Mouse (Mus musculus) hindbrain, embryonic 13.5 days (tissue): ENCODE results near the gene Agap1. TPM values are rescaled to one million over a fixed set of nuclear protein-coding genes. Genes with fewer than 3 reads are reported as not detected.

Experiments used
- ATAC-seq: fragments of 200-750 bp; cut with Nextera tagmentation; 2 replicates; pipeline ENCODE4 v1.8.0; 2017; ENCODE audit warnings: moderate TSS enrichment; ENCODE audit not compliant: low FRiP score
- H3K27ac ChIP-seq: fragments of 300-500 bp; sonication (generic); 2 replicates; pipeline ENCODE4 v1.5.1; 2015; ENCODE audit warnings: inconsistent platforms, mild to moderate bottlenecking, moderate library complexity
- H3K27me3 ChIP-seq: fragments of 300-500 bp; sonication (generic); 2 replicates; pipeline ENCODE4 v1.6.1; 2015; ENCODE audit warnings: mild to moderate bottlenecking, inconsistent platforms
- H3K36me3 ChIP-seq: fragments of 300-500 bp; sonication (generic); 2 replicates; pipeline ENCODE4 v1.6.1; 2015; ENCODE audit warnings: mild to moderate bottlenecking, inconsistent platforms
- H3K4me1 ChIP-seq: fragments of 300-500 bp; sonication (generic); replicated peaks from 2 replicates; pipeline ENCODE4 v1.6.1; 2015; ENCODE audit warnings: inconsistent platforms
- H3K4me2 ChIP-seq: fragments of 300-500 bp; sonication (generic); 2 replicates; pipeline ENCODE4 v1.6.1; 2015; ENCODE audit warnings: inconsistent platforms, mild to moderate bottlenecking, moderate library complexity
- H3K4me3 ChIP-seq: fragments of 300-500 bp; sonication (generic); 2 replicates; pipeline ENCODE4 v1.5.1; 2015; ENCODE audit warnings: mild to moderate bottlenecking, inconsistent platforms
- H3K9ac ChIP-seq: fragments of 300-500 bp; sonication (generic); 2 replicates; pipeline ENCODE4 v1.6.1; 2015; ENCODE audit warnings: mild to moderate bottlenecking, inconsistent platforms
- H3K9me3 ChIP-seq: fragments of 300-500 bp; sonication (generic); 2 replicates; pipeline ENCODE4 v1.6.1; 2016; ENCODE audit warnings: inconsistent platforms
- WGBS: fragments of 180-500 bp; shearing (Covaris S2); methylation state at CpG from one replicate; pipeline ENCODE4 v1.1.7; 2015; 5-methylcytosine and 5-hydroxymethylcytosine counted together
- polyA plus RNA-seq: library from polyadenylated mRNA; unstranded; fragments of >200 nt; fragmentation: Nextera tagmentation; extraction: Ambion mirVana; gene quantifications from 2 replicates; pipeline ENCODE4 v1.2.1, GENCODE M21; 2015

Agap1 gene
- polyA plus RNA-seq, 1 experiment from 2014 or later = 51.3 TPM

DNA sequence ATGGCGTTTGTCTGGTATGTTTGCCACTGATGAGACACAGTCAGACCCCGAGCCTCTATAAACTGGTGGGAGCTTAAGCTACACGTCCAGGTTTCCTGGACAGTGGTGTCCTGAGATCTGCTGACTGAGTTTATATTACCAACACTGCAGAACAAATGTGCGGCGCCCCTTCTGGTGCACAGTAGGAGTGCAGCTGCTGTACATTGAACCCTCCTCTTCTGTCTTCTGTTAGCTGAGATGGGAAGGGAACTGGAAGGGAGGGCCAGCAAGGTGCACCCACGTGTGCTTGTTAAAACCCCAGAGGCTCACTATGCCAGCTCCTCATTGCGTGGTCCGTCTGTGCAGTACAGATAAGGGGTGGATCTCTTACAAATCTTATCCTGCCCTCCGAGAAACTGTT is 389.5 kb downstream of the Agap1 start:
- no peaks in the 10 kb centered on the region for H3K9me3 ChIP-seq
- peaks cover 36% of the 10 kb centered on the region for H3K27me3 ChIP-seq
- no peak overlapping the region for H3K9ac ChIP-seq
- peaks cover 46% of the 10 kb centered on the region for H3K36me3 ChIP-seq
- ATAC-seq = no peak
- H3K4me3 ChIP-seq = no peak overlapping the region
- 73% methylated on average over 9 of the region's 9 CpGs for WGBS
- no peak overlapping the region for H3K4me2 ChIP-seq
- peaks cover 43% of the 10 kb centered on the region for H3K4me1 ChIP-seq
- no peak overlapping the region for H3K27ac ChIP-seq

- Histone ChIP-seq H3K4me3 (no peak overlapping the region), H3K4me1 (peaks cover 57% of the 10 kb centered on the region), H3K4me2 (no peak overlapping the region), H3K27ac (no peak overlapping the region), H3K9ac (no peak overlapping the region), H3K9me3 (no peaks in the 10 kb centered on the region), H3K27me3 (peaks cover 36% of the 10 kb centered on the region), H3K36me3 (peaks cover 32% of the 10 kb centered on the region)
- WGBS = 76% methylated on average over 4 of the region's 4 CpGs
- ATAC-seq = no peak
Measured at GRCm38 (mm10) chr1:89845487-89845886, 390.9 kb downstream of the Agap1 start.

GRCm38 (mm10) chr1:89846148-89846547 is 391.5 kb downstream of the Agap1 start:
- Histone ChIP-seq H3K4me1 (peaks cover 58% of the 10 kb centered on the region), H3K9ac (no peak overlapping the region), H3K4me3 (no peak overlapping the region), H3K9me3 (no peaks in the 10 kb centered on the region), H3K27ac (peak overlapping the region; percentile 55; the same call in 1 of the 2 replicates), H3K36me3 (peaks cover 25% of the 10 kb centered on the region), H3K27me3 (peaks cover 41% of the 10 kb centered on the region), H3K4me2 (no peak overlapping the region)
- no peak for ATAC-seq
- WGBS = 33% methylated on average over 9 of the region's 9 CpGs

GRCm38 (mm10) chr1:89848356-89849039 is 393.9 kb downstream of the Agap1 start:
- H3K4me3 ChIP-seq = no peak overlapping the region
- 0 out of 2 replicates have a peak overlapping the region, but pooled peaks have one; percentile 42 for H3K27ac ChIP-seq
- WGBS = 22% methylated on average over 17 of the region's 17 CpGs
- peaks cover 58% of the 10 kb centered on the region for H3K4me1 ChIP-seq
- peaks cover 34% of the 10 kb centered on the region for H3K27me3 ChIP-seq
- H3K36me3 ChIP-seq = peaks cover 16% of the 10 kb centered on the region
- peak overlapping the region; percentile 26; the same call in 1 of the 2 replicates for H3K4me2 ChIP-seq
- H3K9me3 ChIP-seq = no peaks in the 10 kb centered on the region
- no peak overlapping the region for H3K9ac ChIP-seq
- ATAC-seq = peak; percentile 59

- 0 out of 2 replicates have a peak overlapping the region, but pooled peaks have one; percentile 26 for H3K4me2 ChIP-seq
- H3K36me3 ChIP-seq = peaks cover 14% of the 10 kb centered on the region
- no peak overlapping the region for H3K9ac ChIP-seq
- H3K9me3 ChIP-seq = no peaks in the 10 kb centered on the region
- WGBS = 47% methylated on average over 23 of the region's 23 CpGs
- no peak overlapping the region for H3K4me3 ChIP-seq
- H3K27me3 ChIP-seq = peaks cover 27% of the 10 kb centered on the region
- ATAC-seq = no peak
- H3K27ac ChIP-seq = peak overlapping the region; percentile 30; the same call in 1 of the 2 replicates
- H3K4me1 ChIP-seq = peaks cover 58% of the 10 kb centered on the region
Measured at GRCm38 (mm10) chr1:89849151-89849860, 394.7 kb downstream of the Agap1 start.

DNA sequence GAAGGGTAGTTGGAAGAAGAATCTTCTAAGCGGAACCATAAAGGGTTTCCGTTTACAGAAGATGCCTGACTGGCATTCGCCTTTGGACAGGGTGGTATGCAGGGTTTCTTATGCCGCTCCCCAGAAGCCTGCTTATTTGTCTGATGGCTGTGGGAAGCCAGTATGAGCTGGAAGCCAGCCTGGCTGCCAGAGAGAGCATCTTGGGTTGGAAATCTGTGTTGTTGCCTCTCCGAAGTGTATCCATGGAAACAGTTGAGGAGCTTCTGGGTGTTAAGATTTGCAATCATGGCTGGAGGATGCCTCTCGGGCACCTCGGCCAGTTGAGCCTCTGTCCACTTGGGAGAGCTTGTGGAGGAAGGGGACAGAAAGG is 395.2 kb downstream of the Agap1 start:
- Histone ChIP-seq H3K36me3 (peaks cover 14% of the 10 kb centered on the region), H3K4me1 (peaks cover 58% of the 10 kb centered on the region), H3K27ac (peak overlapping the region; percentile 30; the same call in 1 of the 2 replicates), H3K27me3 (peaks cover 24% of the 10 kb centered on the region), H3K9ac (no peak overlapping the region), H3K4me3 (no peak overlapping the region), H3K9me3 (no peaks in the 10 kb centered on the region), H3K4me2 (no peak overlapping the region)
- ATAC-seq = no peak
- 64% methylated on average over 7 of the region's 7 CpGs for WGBS

DNA sequence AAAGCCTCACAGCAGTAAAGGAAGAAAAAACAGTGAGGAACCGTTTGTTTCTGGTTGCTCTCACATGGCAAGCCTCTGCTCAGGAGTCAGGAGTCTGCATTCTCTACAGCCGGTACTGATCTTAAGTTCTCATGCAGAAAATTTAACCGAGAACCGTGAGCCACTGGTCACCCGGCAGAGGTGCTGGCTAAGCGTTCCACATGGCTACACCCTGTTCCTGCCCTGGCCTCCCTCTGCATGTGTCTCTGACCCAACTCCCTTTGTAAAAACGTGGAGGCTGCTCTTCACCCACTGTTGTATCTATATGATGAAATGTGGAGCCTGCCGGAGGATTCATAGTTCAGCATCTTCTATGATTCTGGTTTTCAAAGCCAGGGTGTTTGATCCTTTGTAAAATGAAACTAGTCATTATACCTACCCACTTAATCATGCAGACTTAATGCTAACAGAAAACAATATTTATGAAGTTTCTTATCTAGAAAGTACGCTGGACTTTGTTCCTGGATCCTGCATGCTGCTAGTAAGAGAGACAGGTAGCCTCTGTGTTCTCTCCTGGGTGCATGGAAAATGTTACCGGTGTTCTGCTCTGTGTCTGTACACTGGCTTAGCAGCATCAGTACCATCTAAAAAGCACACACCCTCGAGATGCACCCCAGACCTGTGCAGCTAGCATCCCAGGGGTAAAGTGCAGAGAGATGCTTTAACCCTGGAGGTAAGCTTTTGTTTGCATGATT is 396.2 kb downstream of the Agap1 start:
- no peaks in the 10 kb centered on the region for H3K9me3 ChIP-seq
- 78% methylated on average over 11 of the region's 11 CpGs for WGBS
- H3K36me3 ChIP-seq = peaks cover 14% of the 10 kb centered on the region
- 0 out of 2 replicates have a peak, but pooled peaks cover 15% of the 10 kb centered on the region for H3K27me3 ChIP-seq
- H3K4me1 ChIP-seq = peaks cover 48% of the 10 kb centered on the region
- no peak overlapping the region for H3K4me3 ChIP-seq
- H3K4me2 ChIP-seq = no peak overlapping the region
- no peak for ATAC-seq
- H3K9ac ChIP-seq = no peak overlapping the region
- no peak overlapping the region for H3K27ac ChIP-seq

GRCm38 (mm10) chr1:89859182-89859581 is 404.6 kb downstream of the Agap1 start:
- Histone ChIP-seq H3K27me3 (peaks cover 23% of the 10 kb centered on the region), H3K9ac (no peak overlapping the region), H3K4me3 (no peak overlapping the region), H3K36me3 (peaks cover 15% of the 10 kb centered on the region), H3K9me3 (no peaks in the 10 kb centered on the region), H3K4me2 (no peak overlapping the region), H3K27ac (no peak overlapping the region), H3K4me1 (peaks cover 30% of the 10 kb centered on the region)
- ATAC-seq = no peak
- 35% methylated on average over 3 of the region's 3 CpGs for WGBS

DNA sequence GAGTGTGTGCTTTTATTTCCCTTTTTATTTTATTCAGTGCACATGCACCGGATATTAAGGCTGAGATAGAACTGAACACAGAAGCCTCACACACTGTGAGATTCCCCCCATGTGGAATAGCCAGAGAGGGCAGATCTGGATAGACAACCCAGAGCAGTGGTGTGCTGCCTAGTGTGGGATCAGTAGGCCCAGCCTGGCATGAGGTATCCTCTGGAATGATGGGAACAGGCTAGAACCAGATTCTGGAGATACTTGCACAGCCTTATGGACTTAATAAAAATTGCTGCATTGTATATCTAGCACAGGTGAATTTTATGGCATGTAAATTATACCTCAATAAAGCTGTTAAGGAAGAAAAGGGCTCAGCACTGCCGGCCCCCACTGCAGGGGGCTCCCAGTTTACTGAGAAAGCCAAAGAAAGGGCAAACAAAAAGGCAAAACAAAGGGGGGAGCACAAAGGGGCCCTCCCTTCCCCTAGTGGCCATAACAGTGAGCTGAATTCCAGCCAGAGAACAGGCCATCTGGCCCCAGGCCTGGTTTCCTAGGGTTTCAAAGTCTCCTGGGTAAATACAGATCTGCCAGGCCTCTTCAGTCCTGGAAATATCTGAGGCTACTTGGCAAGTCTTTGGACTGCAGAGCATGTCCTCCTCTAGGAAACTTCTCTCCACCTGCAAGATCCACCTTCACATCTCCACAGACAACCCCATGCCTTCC is 405.6 kb downstream of the Agap1 start:
- WGBS = 20% methylated on average over 2 of the region's 2 CpGs

GRCm38 (mm10) chr1:89865787-89866186 is 411.2 kb downstream of the Agap1 start:
- H3K36me3 ChIP-seq = peaks cover 6% of the 10 kb centered on the region; the same call in 1 of the 2 replicates
- H3K4me3 ChIP-seq = no peak overlapping the region
- no peak overlapping the region for H3K9ac ChIP-seq
- 41% methylated on average over 6 of the region's 6 CpGs for WGBS
- no peak overlapping the region for H3K27ac ChIP-seq
- H3K9me3 ChIP-seq = no peaks in the 10 kb centered on the region
- H3K4me1 ChIP-seq = peaks cover 54% of the 10 kb centered on the region
- peaks cover 11% of the 10 kb centered on the region for H3K27me3 ChIP-seq
- H3K4me2 ChIP-seq = no peak overlapping the region
- ATAC-seq = no peak

More for the DNA sequence above, 405.6 kb downstream of the Agap1 start:
- Histone ChIP-seq H3K36me3 (peaks cover 15% of the 10 kb centered on the region), H3K9ac (0 out of 2 replicates have a peak overlapping the region, but pooled peaks have one; percentile 9), H3K27ac (peak overlapping the region; percentile 36), H3K4me3 (no peak overlapping the region), H3K27me3 (peaks cover 23% of the 10 kb centered on the region), H3K9me3 (no peaks in the 10 kb centered on the region), H3K4me1 (peaks cover 40% of the 10 kb centered on the region), H3K4me2 (no peak overlapping the region)
- ATAC-seq = no peak

- H3K4me2 ChIP-seq = no peak overlapping the region
- peaks cover 8% of the 10 kb centered on the region for H3K27me3 ChIP-seq
- no peak overlapping the region for H3K27ac ChIP-seq
- ATAC-seq = no peak
- no peaks in the 10 kb centered on the region for H3K9me3 ChIP-seq
- no peak overlapping the region for H3K9ac ChIP-seq
- WGBS = 27% methylated on average over 4 of the region's 4 CpGs
- H3K4me3 ChIP-seq = no peak overlapping the region
- no peaks in the 10 kb centered on the region; the same call in 1 of the 2 replicates for H3K36me3 ChIP-seq
- H3K4me1 ChIP-seq = peaks cover 54% of the 10 kb centered on the region
Measured at GRCm38 (mm10) chr1:89867847-89868246, 413.2 kb downstream of the Agap1 start.
